Mouse (Mus musculus) forebrain, embryonic 11.5 days (tissue): ENCODE data around the gene Hba-a1. TPM values are rescaled to one million over a fixed set of nuclear protein-coding genes. Genes with fewer than 3 reads are reported as not detected.

ENCODE experiments used
- ATAC-seq: fragments of 200-750 bp; cut with Nextera tagmentation; replicated peaks from 2 replicates; pipeline ENCODE4 v1.8.0; 2017; ENCODE audit warnings: moderate TSS enrichment; ENCODE audit not compliant: low FRiP score
- DNase-seq: peaks from one replicate; pipeline ENCODE4 v3.0.0-alpha.2; 2017; ENCODE audit warnings: low spot score
- H3K27ac ChIP-seq: fragments of 300-500 bp; sonication (generic); 2 replicates; pipeline ENCODE4 v1.5.1; 2014; ENCODE audit warnings: low read depth, low read length
- H3K27me3 ChIP-seq: fragments of 300-500 bp; sonication (generic); 2 replicates; pipeline ENCODE4 v1.6.1; 2014; ENCODE audit warnings: mild to moderate bottlenecking, low read length, mixed read lengths; ENCODE audit not compliant: control insufficient read depth, insufficient read depth
- H3K36me3 ChIP-seq: fragments of 300-500 bp; sonication (generic); 2 replicates; pipeline ENCODE4 v1.6.1; 2014; ENCODE audit warnings: mild to moderate bottlenecking, low read length, moderate library complexity, mixed read lengths; ENCODE audit not compliant: control insufficient read depth, insufficient read depth
- H3K4me1 ChIP-seq: fragments of 300-500 bp; sonication (generic); replicated peaks from 2 replicates; pipeline ENCODE4 v1.6.1; 2014; ENCODE audit warnings: low read length, mixed read lengths; ENCODE audit not compliant: control insufficient read depth, insufficient read depth
- H3K4me2 ChIP-seq: fragments of 300-500 bp; sonication (generic); 2 replicates; pipeline ENCODE4 v1.6.1; 2014; ENCODE audit warnings: low read depth, mild to moderate bottlenecking, low read length, moderate library complexity, mixed read lengths; ENCODE audit not compliant: severe bottlenecking
- H3K4me3 ChIP-seq: fragments of 300-500 bp; sonication (generic); 2 replicates; pipeline ENCODE4 v1.5.1; 2014; ENCODE audit warnings: low read depth, low read length
- H3K9ac ChIP-seq: fragments of 300-500 bp; sonication (generic); 2 replicates; pipeline ENCODE4 v1.6.1; 2014; ENCODE audit warnings: low read length
- H3K9me3 ChIP-seq: fragments of 300-500 bp; sonication (generic); 2 replicates; pipeline ENCODE4 v1.6.1; 2016; ENCODE audit warnings: low read length, mixed read lengths; ENCODE audit not compliant: control insufficient read depth
- WGBS: fragments of 180-500 bp; shearing (Covaris S2); extraction: QIAGEN DNeasy Blood & Tissue Kit; methylation state at CpG from one replicate; pipeline ENCODE4 v1.1.7; 2014; 5-methylcytosine and 5-hydroxymethylcytosine counted together
- polyA plus RNA-seq: library from polyadenylated mRNA; unstranded; fragments of >200 nt; fragmentation: Nextera tagmentation; extraction: Ambion mirVana; gene quantifications from 2 replicates; pipeline ENCODE4 v1.2.1, GENCODE M21; 2014

The Hba-a1 gene
- polyA plus RNA-seq, 1 experiment from 2014 or later = 3,025 TPM

GRCm38 (mm10) chr11:32267188-32267884 is 16.0 kb upstream of the Hba-a1 start, which contains the start of gene Nprl3:
Gene Nprl3 (minus strand): TSS chr11:32267707.
- Histone ChIP-seq H3K4me3 (peak within 1 kb of the TSS; percentile 73), H3K9ac (peak within 1 kb of the TSS; percentile 95), H3K4me1 (no peaks in the 10 kb centered on the region; the same call in 1 of the 2 replicates), H3K27me3 (no peaks in the 10 kb centered on the region), H3K4me2 (peak within 1 kb of the TSS; percentile 70), H3K9me3 (no peaks in the 10 kb centered on the region), H3K36me3 (no peaks in the 10 kb centered on the region), H3K27ac (peak within 1 kb of the TSS; percentile 92)
- ATAC-seq = peak; percentile 99
- DNase-seq = peak; percentile 97
- WGBS = 1% methylated on average over 54 of the region's 54 CpGs

GRCm38 (mm10) chr11:32267964-32268363 is 15.3 kb upstream of the Hba-a1 start:
- peak; percentile 45 for ATAC-seq
- H3K27me3 ChIP-seq = no peaks in the 10 kb centered on the region
- peak overlapping the region; percentile 70 for H3K4me2 ChIP-seq
- DNase-seq = no peak
- H3K9ac ChIP-seq = peak overlapping the region; percentile 95
- H3K36me3 ChIP-seq = no peaks in the 10 kb centered on the region
- no peak overlapping the region for H3K27ac ChIP-seq
- no peaks in the 10 kb centered on the region; the same call in 1 of the 2 replicates for H3K4me1 ChIP-seq
- WGBS = 23% methylated on average over 5 of the region's 5 CpGs
- H3K4me3 ChIP-seq = peak overlapping the region; percentile 73; the same call in 1 of the 2 replicates
- H3K9me3 ChIP-seq = no peaks in the 10 kb centered on the region

GRCm38 (mm10) chr11:32268952-32269351 is 14.4 kb upstream of the Hba-a1 start:
- ATAC-seq = no peak
- H3K27ac ChIP-seq = no peak overlapping the region
- H3K9ac ChIP-seq = no peak overlapping the region
- H3K9me3 ChIP-seq = no peaks in the 10 kb centered on the region
- no peaks in the 10 kb centered on the region for H3K27me3 ChIP-seq
- no peak overlapping the region for H3K4me3 ChIP-seq
- 81% methylated on average over 5 of the region's 5 CpGs for whole genome bisulfite sequencing
- no peaks in the 10 kb centered on the region; the same call in 1 of the 2 replicates for H3K4me1 ChIP-seq
- H3K36me3 ChIP-seq = no peaks in the 10 kb centered on the region
- DNase-seq = no peak
- no peak overlapping the region for H3K4me2 ChIP-seq

GRCm38 (mm10) chr11:32271178-32271577 is 12.1 kb upstream of the Hba-a1 start:
- no peaks in the 10 kb centered on the region for H3K9me3 ChIP-seq
- H3K4me1 ChIP-seq = no peaks in the 10 kb centered on the region; the same call in 1 of the 2 replicates
- no peak overlapping the region for H3K4me2 ChIP-seq
- H3K27me3 ChIP-seq = no peaks in the 10 kb centered on the region
- DNase-seq = no peak
- no peak overlapping the region for H3K4me3 ChIP-seq
- no peak overlapping the region for H3K27ac ChIP-seq
- no peaks in the 10 kb centered on the region for H3K36me3 ChIP-seq
- no peak for ATAC-seq
- no peak overlapping the region for H3K9ac ChIP-seq
- WGBS = 62% methylated on average over 4 of the region's 4 CpGs

GRCm38 (mm10) chr11:32276347-32276746 is 7.0 kb upstream of the Hba-a1 start, which contains the start of gene Hba-x:
Gene Hba-x (plus strand): TSS chr11:32276400.
- Histone ChIP-seq H3K4me3 (no peak within 1 kb of the TSS), H3K4me1 (no peaks in the 10 kb centered on the region), H3K9ac (no peak within 1 kb of the TSS), H3K27me3 (no peaks in the 10 kb centered on the region), H3K9me3 (no peaks in the 10 kb centered on the region), H3K27ac (no peak within 1 kb of the TSS), H3K4me2 (no peak within 1 kb of the TSS), H3K36me3 (no peaks in the 10 kb centered on the region)
- ATAC-seq (no peak; the same call in 1 of the 2 replicates), DNase-seq (no peak)
- WGBS = 62% methylated on average over 3 of the region's 3 CpGs

GRCm38 (mm10) chr11:32277736-32278457 is 5.4 kb upstream of the Hba-a1 start:
- DNase-seq (peak; percentile 65), ATAC-seq (peak; percentile 63)
- H3K9me3 ChIP-seq = no peaks in the 10 kb centered on the region
- no peak overlapping the region for H3K4me3 ChIP-seq
- no peak overlapping the region for H3K27ac ChIP-seq
- WGBS = 81% methylated on average over 21 of the region's 21 CpGs
- H3K9ac ChIP-seq = no peak overlapping the region
- no peaks in the 10 kb centered on the region for H3K27me3 ChIP-seq
- H3K36me3 ChIP-seq = no peaks in the 10 kb centered on the region
- no peak overlapping the region for H3K4me2 ChIP-seq
- no peaks in the 10 kb centered on the region for H3K4me1 ChIP-seq

- H3K9me3 ChIP-seq = no peaks in the 10 kb centered on the region
- DNase-seq (peak; percentile 66), ATAC-seq (peak; percentile 4)
- no peak overlapping the region for H3K4me2 ChIP-seq
- H3K9ac ChIP-seq = no peak overlapping the region
- H3K36me3 ChIP-seq = no peaks in the 10 kb centered on the region
- no peak overlapping the region for H3K27ac ChIP-seq
- H3K4me3 ChIP-seq = no peak overlapping the region
- no peaks in the 10 kb centered on the region for H3K4me1 ChIP-seq
- H3K27me3 ChIP-seq = no peaks in the 10 kb centered on the region
- WGBS = 81% methylated on average over 12 of the region's 12 CpGs
Observed at GRCm38 (mm10) chr11:32278458-32278957, 4.8 kb upstream of the Hba-a1 start.

- no peak overlapping the region for H3K4me2 ChIP-seq
- no peaks in the 10 kb centered on the region for H3K4me1 ChIP-seq
- ATAC-seq = no peak
- whole genome bisulfite sequencing = 86% methylated on average over 2 of the region's 2 CpGs
- H3K27me3 ChIP-seq = no peaks in the 10 kb centered on the region
- no peak overlapping the region for H3K4me3 ChIP-seq
- DNase-seq = no peak
- H3K36me3 ChIP-seq = no peaks in the 10 kb centered on the region
- H3K9ac ChIP-seq = no peak overlapping the region
- H3K9me3 ChIP-seq = no peaks in the 10 kb centered on the region
- H3K27ac ChIP-seq = no peak overlapping the region
Observed at GRCm38 (mm10) chr11:32280646-32281045, 2.7 kb upstream of the Hba-a1 start.
